Mouse (Mus musculus): ENCODE measurements around the gene Ncf1. TPM values are rescaled to one million over a fixed set of nuclear protein-coding genes. Genes with fewer than 3 reads are reported as not detected.

Ncf1 gene
- total and polyA plus RNA-seq, 2 experiments from 2014 or later: 2.1 to 9.1 TPM

DNA sequence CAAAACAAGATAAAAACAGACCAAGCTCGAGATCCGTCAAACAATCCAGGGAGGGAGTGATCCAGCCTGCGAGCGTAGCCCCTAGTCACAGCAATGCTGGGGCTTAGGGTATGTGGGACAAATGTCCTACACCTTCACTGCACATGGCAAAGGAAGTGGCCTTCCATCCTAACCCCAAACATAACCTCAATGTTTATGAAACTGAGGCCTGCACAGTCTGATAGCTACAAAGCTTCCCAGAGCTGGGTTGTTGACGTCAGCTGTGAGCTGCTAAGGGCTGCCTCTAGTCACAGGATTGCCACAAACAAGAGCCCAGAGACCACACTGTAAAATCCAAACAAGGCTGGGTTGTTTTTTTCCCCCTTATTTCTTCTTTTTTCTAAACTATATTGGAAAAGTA is 40.3 kb upstream of the Ncf1 start:
- no peak overlapping the region for H3K4me2 ChIP-seq (ENCODE audit: low read depth)
- TF ChIP-seq CTCF (IDR thresholded peaks at IDR 0.05; ENCODE audit: low read depth): no peak
- WGBS: 87% methylated on average over 5 of the region's 5 CpGs

DNA sequence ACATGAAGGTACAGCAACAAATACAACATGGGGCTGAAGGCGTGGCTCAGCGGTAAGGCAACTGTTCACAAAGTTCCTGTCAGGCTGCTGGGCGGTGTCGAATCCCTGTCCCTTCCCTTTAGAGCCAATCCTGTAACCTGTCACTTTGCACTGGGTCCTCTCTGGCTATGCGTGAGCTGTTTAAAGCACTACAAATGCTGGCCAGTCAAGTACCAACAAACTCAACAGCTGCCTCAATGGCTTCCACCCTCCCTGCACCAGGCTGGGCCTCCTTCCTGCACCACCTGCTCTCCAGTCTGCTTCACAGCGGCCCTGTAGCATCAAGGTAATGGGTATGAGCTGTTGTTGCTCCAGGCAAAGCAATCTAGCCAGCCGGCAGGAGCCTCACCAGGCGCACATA is 39.3 kb upstream of the Ncf1 start:
- Histone ChIP-seq H3K9ac (no peak overlapping the region), H3K4me2 (ENCODE audit: low read depth) (no peak overlapping the region), H3K4me3 (ENCODE audit: low read depth, low read length) (no peak overlapping the region), H3K9me3 (ENCODE audit: low read length) (no peaks in the 10 kb centered on the region), H3K36me3 (ENCODE audit: insufficient read depth) (peaks cover 71% of the 10 kb centered on the region), H3K4me1 (ENCODE audit: insufficient read depth) (no peaks in the 10 kb centered on the region), H3K27ac (ENCODE audit: low read depth, low read length) (no peak overlapping the region), H3K27me3 (ENCODE audit: insufficient read depth, low read length) (no peaks in the 10 kb centered on the region)
- ATAC-seq (no peak), DNase-seq (no peak)
- WGBS: 95% methylated on average over 8 of the region's 8 CpGs
- no peak for TF ChIP-seq CTCF (IDR thresholded peaks at IDR 0.05; ENCODE audit: low read depth)

More for the DNA sequence above, 40.3 kb upstream of the Ncf1 start:
- Histone ChIP-seq H3K9ac (no peak overlapping the region), H3K36me3 (ENCODE audit: insufficient read depth) (peaks cover 68% of the 10 kb centered on the region), H3K9me3 (ENCODE audit: low read length) (no peaks in the 10 kb centered on the region), H3K4me3 (ENCODE audit: low read depth, low read length) (no peak overlapping the region), H3K27me3 (ENCODE audit: insufficient read depth, low read length) (no peaks in the 10 kb centered on the region), H3K4me1 (ENCODE audit: insufficient read depth) (no peaks in the 10 kb centered on the region), H3K27ac (ENCODE audit: low read depth, low read length) (no peak overlapping the region)
- no peak for ATAC-seq
- DNase-seq: no peak

DNA sequence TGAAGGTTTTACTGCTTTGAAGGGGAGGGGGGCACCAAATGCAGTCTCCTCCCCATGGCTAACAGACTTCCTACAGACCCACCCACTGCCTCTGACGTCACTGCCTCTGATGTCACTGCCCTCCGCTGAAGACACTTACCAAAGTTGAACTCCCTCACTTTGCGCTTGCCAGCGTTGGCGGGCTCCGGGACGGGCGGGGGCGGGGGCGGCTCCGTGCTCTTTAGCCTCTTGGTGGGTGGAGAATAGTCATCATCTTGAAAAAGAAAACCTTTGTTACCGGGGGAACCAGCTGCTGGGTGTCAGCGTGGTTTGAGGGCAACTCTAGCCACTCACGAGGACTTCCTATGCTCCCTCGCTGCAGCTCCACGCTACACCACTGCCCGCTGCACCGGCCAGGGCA is 37.0 kb upstream of the Ncf1 start:
- no peak for TF ChIP-seq CTCF (IDR thresholded peaks at IDR 0.05; ENCODE audit: low read depth)
- H3K9me3 ChIP-seq (ENCODE audit: low read length): no peaks in the 10 kb centered on the region
- no peak overlapping the region for H3K27ac ChIP-seq (ENCODE audit: low read depth, low read length)
- no peaks in the 10 kb centered on the region for H3K27me3 ChIP-seq (ENCODE audit: insufficient read depth, low read length)
- H3K4me2 ChIP-seq (ENCODE audit: low read depth): no peak overlapping the region
- no peak overlapping the region for H3K4me3 ChIP-seq (ENCODE audit: low read depth, low read length)
- DNase-seq (no peak), ATAC-seq (no peak)
- no peak overlapping the region for H3K9ac ChIP-seq
- WGBS: 90% methylated on average over 18 of the region's 18 CpGs
- peaks cover 73% of the 10 kb centered on the region for H3K36me3 ChIP-seq (ENCODE audit: insufficient read depth)
- no peaks in the 10 kb centered on the region for H3K4me1 ChIP-seq (ENCODE audit: insufficient read depth)

DNA sequence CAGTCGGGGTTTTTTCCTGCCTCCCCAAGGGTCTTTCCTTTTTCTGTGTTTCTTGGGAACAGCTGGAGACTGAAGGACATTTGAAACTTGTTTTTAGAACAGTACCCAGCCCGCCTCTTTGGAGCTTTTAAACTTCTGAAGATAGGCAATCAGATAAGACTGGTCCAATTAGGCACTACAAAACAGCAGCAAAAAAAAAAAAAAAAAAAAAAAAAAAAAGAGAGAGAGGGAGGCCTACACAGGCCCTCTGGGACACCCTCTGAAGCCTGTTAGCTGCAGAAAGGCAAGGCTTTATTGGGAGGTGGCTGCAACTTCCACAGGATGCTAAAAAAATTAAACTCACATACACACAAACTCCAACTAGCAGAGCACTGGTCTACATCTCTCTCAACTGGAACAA is 36.5 kb upstream of the Ncf1 start:
- no peaks in the 10 kb centered on the region for H3K4me1 ChIP-seq (ENCODE audit: insufficient read depth)
- no peak overlapping the region for H3K4me2 ChIP-seq (ENCODE audit: low read depth)
- H3K36me3 ChIP-seq (ENCODE audit: insufficient read depth): peaks cover 74% of the 10 kb centered on the region
- WGBS: 85% methylated on average over 2 of the region's 2 CpGs
- H3K9me3 ChIP-seq (ENCODE audit: low read length): no peaks in the 10 kb centered on the region
- H3K4me3 ChIP-seq (ENCODE audit: low read depth, low read length): no peak overlapping the region
- no peaks in the 10 kb centered on the region for H3K27me3 ChIP-seq (ENCODE audit: insufficient read depth, low read length)
- no peak for DNase-seq
- TF ChIP-seq CTCF (IDR thresholded peaks at IDR 0.05; ENCODE audit: low read depth): no peak
- no peak overlapping the region for H3K27ac ChIP-seq (ENCODE audit: low read depth, low read length)
- no peak for ATAC-seq
- no peak overlapping the region for H3K9ac ChIP-seq

DNA sequence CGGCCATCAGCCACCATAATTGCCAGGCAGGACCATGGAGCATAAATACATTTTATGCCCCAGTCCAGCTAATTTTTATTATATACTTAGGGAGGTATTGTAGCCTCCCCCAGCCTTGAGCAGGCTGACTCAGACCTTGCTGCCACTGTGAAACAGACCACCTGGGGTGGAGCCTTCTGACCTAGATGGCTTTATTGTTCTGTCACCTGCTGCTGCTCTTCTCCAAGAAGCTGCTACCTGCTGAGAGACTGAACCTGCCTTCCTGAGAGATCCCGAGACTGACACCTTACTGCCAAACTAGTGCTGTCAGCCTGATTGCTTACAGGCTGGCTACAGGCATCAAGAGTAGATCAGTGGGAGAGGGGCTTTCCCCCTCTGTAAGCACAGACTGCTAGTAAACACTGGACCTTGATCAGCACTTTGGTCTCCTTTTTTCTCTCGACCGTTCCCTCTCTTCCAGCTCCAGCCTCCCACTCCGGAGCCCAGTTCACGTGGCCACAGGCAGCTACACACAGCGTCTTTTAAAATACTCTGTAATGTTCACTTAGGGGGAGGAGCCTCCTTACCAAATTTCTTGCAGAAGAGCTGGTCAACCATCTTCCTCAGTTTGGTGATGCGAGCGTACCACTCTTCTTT is 30.7 kb upstream of the Ncf1 start:
- no peak for TF ChIP-seq CTCF (IDR thresholded peaks at IDR 0.05; ENCODE audit: low read depth)
- no peaks in the 10 kb centered on the region for H3K27me3 ChIP-seq (ENCODE audit: insufficient read depth, low read length)
- H3K4me1 ChIP-seq (ENCODE audit: insufficient read depth): no peaks in the 10 kb centered on the region
- no peak overlapping the region for H3K4me2 ChIP-seq (ENCODE audit: low read depth)
- H3K27ac ChIP-seq (ENCODE audit: low read depth, low read length): no peak overlapping the region
- 92% methylated on average over 9 of the region's 9 CpGs for WGBS
- no peak for ATAC-seq
- no peak overlapping the region for H3K9ac ChIP-seq
- no peak for DNase-seq
- no peaks in the 10 kb centered on the region for H3K9me3 ChIP-seq (ENCODE audit: low read length)
- no peak overlapping the region for H3K4me3 ChIP-seq (ENCODE audit: low read depth, low read length)
- H3K36me3 ChIP-seq (ENCODE audit: insufficient read depth): peaks cover 93% of the 10 kb centered on the region

DNA sequence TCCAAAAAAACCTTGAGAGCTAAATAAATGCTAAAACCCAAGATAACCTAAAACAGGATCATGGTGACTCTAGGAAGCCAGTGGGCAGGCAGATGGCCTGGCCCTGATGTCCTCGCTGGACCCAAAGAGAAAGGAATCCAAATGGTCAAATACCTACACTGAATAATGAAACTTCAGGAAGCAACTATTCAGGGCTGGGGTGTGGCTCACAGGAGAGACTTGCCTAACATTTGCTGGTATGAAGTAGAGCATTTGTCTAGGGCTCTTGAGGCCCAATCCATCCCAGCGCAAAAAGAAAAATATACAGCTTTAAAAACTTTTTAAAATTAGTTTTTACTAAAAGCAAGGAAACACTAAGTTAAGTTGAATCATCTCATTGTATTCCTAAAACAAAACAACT is 29.5 kb upstream of the Ncf1 start:
- H3K4me3 ChIP-seq (ENCODE audit: low read depth, low read length): no peak overlapping the region
- H3K27me3 ChIP-seq (ENCODE audit: insufficient read depth, low read length): no peaks in the 10 kb centered on the region
- H3K27ac ChIP-seq (ENCODE audit: low read depth, low read length): no peak overlapping the region
- TF ChIP-seq CTCF (IDR thresholded peaks at IDR 0.05; ENCODE audit: low read depth): no peak
- 97% methylated on average over 2 of the region's 2 CpGs for WGBS
- no peaks in the 10 kb centered on the region for H3K4me1 ChIP-seq (ENCODE audit: insufficient read depth)
- no peaks in the 10 kb centered on the region for H3K9me3 ChIP-seq (ENCODE audit: low read length)
- no peak overlapping the region for H3K4me2 ChIP-seq (ENCODE audit: low read depth)
- ATAC-seq (no peak), DNase-seq (no peak)
- H3K36me3 ChIP-seq (ENCODE audit: insufficient read depth): peaks cover 91% of the 10 kb centered on the region
- no peak overlapping the region for H3K9ac ChIP-seq

DNA sequence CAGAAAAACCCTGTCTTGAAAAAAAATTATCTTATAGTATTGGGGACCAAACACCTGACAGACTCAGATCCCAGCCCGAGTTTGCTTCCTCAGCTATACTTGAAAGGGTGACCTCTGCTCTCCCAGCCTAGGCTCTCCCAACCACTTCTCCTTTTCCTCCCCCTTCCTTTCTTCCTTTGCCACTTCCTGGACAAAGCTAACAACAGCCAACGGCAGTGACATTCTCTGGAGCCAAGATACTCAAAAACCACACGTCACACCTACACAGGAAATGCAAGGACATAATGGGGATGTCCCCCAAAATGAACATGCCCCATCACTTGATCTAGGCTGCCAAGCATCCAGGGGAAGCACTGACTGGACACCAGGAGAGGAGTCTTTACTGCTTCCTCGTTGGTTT is 29.0 kb upstream of the Ncf1 start:
- WGBS: 76% methylated on average over 4 of the region's 4 CpGs
- Histone ChIP-seq H3K4me1 (ENCODE audit: insufficient read depth) (no peaks in the 10 kb centered on the region), H3K9ac (no peak overlapping the region), H3K4me2 (ENCODE audit: low read depth) (no peak overlapping the region), H3K4me3 (ENCODE audit: low read depth, low read length) (no peak overlapping the region), H3K27me3 (ENCODE audit: insufficient read depth, low read length) (no peaks in the 10 kb centered on the region), H3K36me3 (ENCODE audit: insufficient read depth) (peaks cover 92% of the 10 kb centered on the region), H3K9me3 (ENCODE audit: low read length) (no peaks in the 10 kb centered on the region), H3K27ac (ENCODE audit: low read depth, low read length) (no peak overlapping the region)
- no peak for TF ChIP-seq CTCF (IDR thresholded peaks at IDR 0.05; ENCODE audit: low read depth)
- ATAC-seq: no peak
- DNase-seq: no peak

All from forebrain, postnatal 0 days (tissue).